Mouse (Mus musculus): ENCODE results near the gene Crxos. TPM values are rescaled to one million over a fixed set of nuclear protein-coding genes. Genes with fewer than 3 reads are reported as not detected.

Crxos gene
- polyA plus RNA-seq (2012; rRNA removed) = not detected in 2 replicates

GRCm38 (mm10) chr7:15882317-15882716, at the start of gene Crxos:
Gene Crxos, plus strand, starts transcription at chr7:15882617.

GRCm38 (mm10) chr7:15839578-15839977, 42.8 kb upstream of the Crxos start, which contains the start of gene Obox6:
Gene Obox6, minus strand, starts transcription at chr7:15839678.

GRCm38 (mm10) chr7:15879756-15880155, 2.7 kb upstream of the Crxos start, which contains the start of gene Crx:
Gene Crx, minus strand, starts transcription at chr7:15879968.

GRCm38 (mm10) chr7:15922220-15922773, 39.9 kb downstream of the Crxos start, which contains the start of gene Selenow:
Gene Selenow, minus strand, starts transcription at chr7:15922402.

GRCm38 (mm10) chr7:15945721-15946536, 63.5 kb downstream of the Crxos start, which contains the start of gene Nop53:
Gene Nop53, minus strand, starts transcription at chr7:15946074.

Other genes with a start within 250 kb of the Crxos start
- not detected in 2 replicates for gene Obox3, start 242.7 kb upstream of the Crxos start, polyA plus RNA-seq (2012; rRNA removed)
- not detected in 2 replicates for gene Obox5, start 132.5 kb upstream of the Crxos start, polyA plus RNA-seq (2012; rRNA removed)
- gene Obox6, start 42.9 kb upstream of the Crxos start, polyA plus RNA-seq (2012; rRNA removed) = not detected in 2 replicates
- gene Crx, start 2.6 kb upstream of the Crxos start, polyA plus RNA-seq (2012; rRNA removed) = not detected in 2 replicates
- gene Selenow, start 39.8 kb downstream of the Crxos start, polyA plus RNA-seq (2012; rRNA removed) = 252 and 320 TPM in 2 replicates
- gene Nop53, start 63.5 kb downstream of the Crxos start, polyA plus RNA-seq (2012; rRNA removed) = 175 and 182 TPM in 2 replicates
- 47.3 and 47.8 TPM in 2 replicates for gene Ehd2, start 85.0 kb downstream of the Crxos start, polyA plus RNA-seq (2012; rRNA removed)
- gene Bicra, start 165.3 kb downstream of the Crxos start, polyA plus RNA-seq (2012; rRNA removed) = 13.0 and 17.7 TPM in 2 replicates
- gene Zfp541, start 179.2 kb downstream of the Crxos start, polyA plus RNA-seq (2012; rRNA removed) = 0.05 TPM in 1 of 2 replicates, not detected in the other
- 173 and 226 TPM in 2 replicates for gene Napa, start 215.8 kb downstream of the Crxos start, polyA plus RNA-seq (2012; rRNA removed)
- 32.0 and 39.2 TPM in 2 replicates for gene Kptn, start 237.3 kb downstream of the Crxos start, polyA plus RNA-seq (2012; rRNA removed)
- 4.7 and 4.8 TPM in 2 replicates for gene Slc8a2, start 247.2 kb downstream of the Crxos start, polyA plus RNA-seq (2012; rRNA removed)